Mouse (Mus musculus): ENCODE measurements at regions not wholly inside any gene's neighbourhood (a gene's known extent, or its start where the extent isn't known, plus 50 kb on each side); places are given as distances from the start of the nearest gene placed in this dataset.

DNA sequence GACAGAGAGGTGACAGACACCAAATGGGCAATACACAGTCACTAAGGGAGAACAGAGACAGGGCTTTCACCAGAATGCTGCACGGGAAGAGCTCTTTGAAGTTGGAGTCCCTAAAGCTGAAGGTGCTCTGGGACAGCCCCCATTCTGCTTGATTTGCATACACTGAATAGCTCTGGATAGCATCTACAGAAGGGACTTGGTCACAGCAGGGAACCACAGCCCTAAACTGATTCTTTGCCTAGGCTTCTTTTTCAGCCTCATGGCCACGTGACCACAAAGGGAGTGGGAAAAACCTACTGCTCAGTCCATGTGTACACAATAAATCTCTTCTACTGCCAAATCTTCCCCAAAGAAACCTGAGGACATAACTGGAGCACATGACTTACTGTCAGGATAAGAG, 221.3 kb downstream of the Opa1 start:
- DNase-seq: no peak

DNA sequence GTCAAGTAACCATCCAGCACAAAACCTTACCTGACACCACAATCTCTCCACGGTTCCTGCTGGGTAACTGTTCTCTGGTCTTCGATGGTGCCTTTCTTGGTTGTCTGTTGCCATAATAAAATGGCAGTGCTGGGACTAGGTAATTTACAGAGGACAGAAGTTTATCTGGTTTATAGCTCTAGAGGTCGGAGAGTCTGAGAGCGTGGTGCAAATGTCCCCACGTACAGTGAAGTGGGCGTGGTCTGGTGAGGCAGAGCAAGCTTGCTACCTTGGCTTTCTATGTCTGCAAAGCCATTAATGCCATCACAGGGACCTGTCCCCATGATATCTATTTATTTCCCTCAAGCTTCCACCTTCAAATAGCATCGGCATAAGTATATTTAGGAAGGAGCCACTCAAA, 223.0 kb downstream of the Opa1 start:
- DNase-seq: no peak

DNA sequence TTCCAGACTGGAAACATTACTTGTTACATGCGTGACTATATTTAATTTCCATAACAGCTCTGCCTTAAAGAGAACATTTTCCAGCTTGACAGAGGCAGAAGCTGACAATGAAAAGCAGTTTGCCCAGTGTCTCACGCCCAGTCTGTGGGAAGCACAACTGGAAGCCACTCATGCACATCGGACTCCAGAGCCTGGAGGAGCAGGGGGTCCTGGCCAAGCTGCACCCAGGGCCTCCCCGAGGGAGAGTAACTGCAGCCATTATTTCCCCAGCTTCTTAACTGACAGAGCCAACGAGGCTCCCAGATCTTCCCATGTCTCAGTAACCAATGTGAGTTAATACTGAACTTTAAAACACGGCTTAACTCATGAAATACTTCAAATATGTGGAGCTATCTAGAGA, 223.5 kb downstream of the Opa1 start:
- no peak for DNase-seq

DNA sequence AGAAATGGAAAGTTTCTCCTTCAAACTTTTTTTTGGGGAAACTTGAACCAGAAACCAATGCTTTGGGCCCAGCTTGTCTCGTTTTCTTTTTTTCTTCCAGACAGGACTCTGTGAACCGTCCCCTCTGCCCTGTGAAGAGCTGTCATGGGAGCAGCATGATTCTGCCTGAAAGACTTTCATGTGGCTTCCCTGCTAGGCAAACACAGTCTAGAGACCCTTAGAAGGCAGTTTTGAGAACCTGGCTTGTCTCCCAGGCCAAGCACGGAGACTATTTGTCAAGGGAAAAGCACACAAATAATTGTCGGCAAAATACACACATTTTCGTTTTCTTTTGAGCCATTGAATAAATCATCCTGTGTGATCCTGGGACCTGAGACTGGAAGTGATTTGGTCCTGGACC, 228.7 kb downstream of the Opa1 start:
- no peak for DNase-seq

- DNase-seq: no peak
These were observed 229.7 kb downstream of the Opa1 start for GRCm38 (mm10) chr16:29808851-29809250.

DNA sequence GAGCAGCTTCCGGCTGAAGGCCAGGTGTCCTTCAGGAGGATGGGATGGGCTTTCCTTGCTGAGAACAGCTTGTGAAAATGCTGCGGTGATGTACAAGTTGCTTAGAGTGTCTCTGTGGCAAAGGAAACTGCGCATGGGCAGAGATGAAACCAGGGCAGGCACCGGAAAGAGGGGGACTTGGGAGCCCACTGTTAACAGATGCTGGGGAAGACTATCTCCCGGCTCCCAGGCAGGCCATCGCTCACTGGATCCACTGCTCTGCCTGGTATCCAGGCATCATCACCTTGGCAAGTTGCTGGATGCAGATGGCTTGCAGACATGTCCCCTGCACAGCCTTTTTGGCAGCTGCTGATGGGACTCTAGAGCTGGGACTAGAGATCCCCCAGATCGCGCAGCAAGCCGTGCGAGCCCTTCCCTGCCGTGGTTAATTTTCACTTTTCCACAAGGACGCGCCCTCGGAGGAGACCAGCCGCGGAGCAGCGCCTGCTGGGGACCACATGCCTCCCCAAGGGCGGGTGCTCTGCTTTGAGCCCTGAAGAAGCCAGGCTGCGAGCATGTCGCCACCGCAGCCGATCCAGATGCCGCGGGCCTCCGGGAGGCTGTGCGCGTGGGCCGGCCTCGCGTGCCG, 234.4 kb downstream of the Opa1 start:
- no peak for DNase-seq

- DNase-seq: peak; percentile 93 to 95
These were observed 234.9 kb downstream of the Opa1 start for GRCm38 (mm10) chr16:29814039-29814438.

DNA sequence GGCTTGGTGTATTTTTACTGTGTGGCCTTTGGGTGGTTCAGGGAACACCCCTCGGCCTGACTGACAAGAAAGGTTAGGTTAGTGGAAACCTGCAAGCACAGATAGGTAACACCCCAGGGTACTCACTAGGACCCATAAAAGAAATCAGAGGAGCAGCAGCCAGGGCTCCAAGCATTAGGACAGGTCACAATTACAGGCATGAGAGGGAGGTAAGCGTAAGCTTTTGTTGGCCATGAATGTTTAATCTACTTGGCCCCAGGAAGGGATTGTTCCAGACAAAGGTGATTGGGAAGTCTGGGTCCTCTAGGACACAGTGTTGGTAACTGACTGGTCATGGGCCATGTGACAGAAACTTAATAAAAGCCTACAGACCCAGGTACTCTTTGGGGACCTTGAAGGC, 235.5 kb downstream of the Opa1 start:
- no peak for DNase-seq

GRCm38 (mm10) chr16:29815200-29815599, 236.1 kb downstream of the Opa1 start:
- no peak for DNase-seq

GRCm38 (mm10) chr16:29815632-29816337, 236.7 kb downstream of the Opa1 start:
- DNase-seq: no peak

GRCm38 (mm10) chr16:29816681-29817369, 237.7 kb downstream of the Opa1 start:
- DNase-seq: peak in 1 of 2 experiments; percentile 49

GRCm38 (mm10) chr16:29818807-29819440, 239.8 kb downstream of the Opa1 start:
- peak in 1 of 2 experiments; percentile 35 for DNase-seq

DNA sequence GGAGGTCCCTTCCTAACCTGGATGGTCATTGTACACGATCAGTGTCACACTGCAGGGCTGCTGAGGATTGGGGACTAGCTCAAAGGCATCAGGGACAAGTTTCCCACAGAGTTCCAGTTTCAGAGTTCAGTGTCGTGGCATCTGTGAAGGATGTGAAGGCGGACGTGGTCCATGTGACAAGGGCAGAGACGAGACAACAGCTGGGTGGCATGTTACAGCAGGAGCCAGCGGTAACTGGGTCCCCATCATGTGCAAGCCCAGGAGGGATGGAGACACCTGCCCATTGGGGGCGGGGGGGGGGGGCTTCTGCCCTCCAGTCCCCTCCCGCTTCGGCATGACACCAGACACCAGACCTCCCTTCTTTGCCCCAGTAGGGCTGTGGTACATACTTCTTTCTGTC, 241.6 kb downstream of the Opa1 start:
- DNase-seq: peak in 1 of 2 experiments; percentile 13

GRCm38 (mm10) chr16:29822110-29822509, 242.1 kb upstream of the Hes1 start:
- DNase-seq: no peak

DNA sequence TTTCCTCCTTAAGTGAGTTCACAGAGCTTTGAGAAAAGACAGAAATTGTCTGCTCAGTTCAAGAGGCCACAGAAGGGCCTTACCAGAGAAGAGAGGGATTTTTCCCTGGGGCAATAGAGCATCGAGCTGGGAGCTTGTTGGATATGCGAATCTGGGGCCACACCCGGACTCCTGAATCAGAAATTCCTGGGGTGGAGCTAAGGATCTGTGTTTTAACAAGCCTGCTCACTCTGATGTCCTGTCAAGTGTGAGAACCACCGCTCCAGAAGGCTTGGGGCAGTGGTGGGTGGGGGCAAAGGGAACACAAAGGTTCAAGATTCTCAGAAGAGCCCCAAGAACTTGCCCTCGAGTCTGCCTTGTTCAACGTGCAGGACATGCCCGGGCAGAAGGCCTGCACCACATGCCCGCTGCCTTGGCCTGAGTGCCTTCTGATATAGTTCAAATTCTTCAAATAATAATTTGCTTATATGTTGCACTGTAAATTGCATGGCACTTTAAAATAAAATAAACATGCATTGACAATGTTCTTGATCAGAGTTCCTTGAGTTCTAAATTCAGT, 241.3 kb upstream of the Hes1 start:
- no peak for DNase-seq

GRCm38 (mm10) chr16:29826927-29827326, 237.3 kb upstream of the Hes1 start:
- DNase-seq: no peak

- DNase-seq: no peak
These were observed 236.4 kb upstream of the Hes1 start for GRCm38 (mm10) chr16:29827776-29828175.

DNA sequence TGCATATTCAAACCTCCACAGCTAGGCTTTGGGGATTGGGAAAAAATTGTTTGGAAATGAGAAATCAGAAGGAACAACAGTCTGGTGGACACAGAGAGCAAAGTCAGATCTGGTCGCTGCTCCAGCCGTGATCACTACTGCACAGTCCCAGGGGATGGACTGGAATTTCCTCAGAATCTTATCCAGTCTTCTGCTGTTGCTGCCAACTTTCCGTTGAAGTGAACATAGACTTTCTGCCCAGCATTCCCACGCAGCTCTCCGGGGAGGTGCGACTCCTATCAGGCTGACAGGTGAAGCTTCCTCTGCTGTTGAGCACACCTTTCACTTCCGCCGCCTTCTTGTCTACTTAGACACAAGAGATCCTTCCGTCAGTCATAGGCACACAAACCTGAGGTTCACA, 234.7 kb upstream of the Hes1 start:
- DNase-seq: no peak

DNA sequence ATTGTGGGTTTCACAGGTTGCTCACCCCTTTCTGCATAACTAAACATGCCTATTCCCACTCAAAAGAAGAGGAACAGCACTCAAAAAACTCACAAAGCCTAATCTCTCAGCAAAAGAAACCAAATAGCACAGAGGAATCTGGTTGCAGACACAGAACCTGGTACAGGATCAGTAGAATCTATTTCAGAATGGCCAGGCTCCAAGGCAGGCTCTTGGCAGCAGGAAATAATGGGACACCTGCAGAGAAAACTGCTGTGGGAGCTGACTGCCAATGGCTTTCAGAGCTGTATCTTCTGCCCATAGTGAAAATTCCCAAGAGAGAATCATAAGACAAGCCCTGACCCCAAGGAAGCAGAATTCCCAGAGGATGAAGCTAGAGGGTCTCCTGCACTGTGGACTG, 234.1 kb upstream of the Hes1 start:
- DNase-seq: no peak

- DNase-seq: no peak
These were observed 230.9 kb upstream of the Hes1 start for GRCm38 (mm10) chr16:29833298-29833697.

- no peak for DNase-seq
These were observed 230.3 kb upstream of the Hes1 start for GRCm38 (mm10) chr16:29833875-29834274.

DNA sequence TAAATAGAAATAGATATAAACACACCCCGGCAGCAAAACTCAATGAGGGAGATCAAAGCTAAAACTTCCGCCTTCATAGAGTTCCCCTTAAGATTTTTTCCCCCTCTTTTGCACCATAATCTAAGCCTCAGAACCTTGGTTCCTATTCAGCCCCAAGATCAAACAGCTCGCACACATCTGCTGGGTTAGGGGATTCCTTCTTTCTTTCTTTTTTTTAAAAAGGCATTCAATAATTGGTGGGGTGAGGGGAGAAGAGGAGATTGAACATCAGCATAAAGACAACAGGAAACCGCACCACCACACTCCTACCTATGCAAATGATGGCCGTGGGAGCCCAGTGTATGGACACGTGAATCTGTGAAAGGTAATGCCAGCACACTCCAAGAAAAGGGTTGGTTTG, 229.5 kb upstream of the Hes1 start:
- DNase-seq: no peak

DNA sequence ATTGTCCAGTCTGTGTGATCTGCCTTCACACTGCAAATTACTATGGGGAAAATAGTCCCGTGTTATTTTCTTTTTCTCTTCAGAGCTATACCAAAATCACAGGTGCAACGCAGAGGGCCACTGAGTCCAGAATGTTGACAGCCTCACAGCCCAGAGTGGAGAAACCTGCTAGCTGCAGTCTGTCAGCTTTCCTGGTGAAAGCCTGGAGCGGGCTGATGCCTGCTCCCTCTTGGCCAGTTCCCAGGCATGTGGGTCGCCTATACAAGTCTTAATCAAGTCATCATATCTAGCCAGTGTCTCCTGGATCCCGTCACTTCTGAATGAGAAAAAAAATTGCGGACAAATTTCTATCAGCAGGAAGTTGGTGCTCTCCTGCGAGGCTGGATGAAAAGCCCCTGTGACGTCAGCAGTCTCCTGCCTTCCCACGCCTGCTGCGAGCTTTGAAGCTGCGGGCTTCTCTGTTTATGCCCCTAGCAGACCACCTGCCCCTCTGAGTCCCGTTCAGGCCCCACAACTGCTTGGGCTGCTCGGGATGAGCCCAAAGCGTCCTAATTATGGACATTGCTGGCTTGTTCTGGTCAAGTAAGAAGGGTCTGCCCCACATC, 227.1 kb upstream of the Hes1 start:
- peak in 1 of 2 experiments; percentile 23 for DNase-seq

All from lung, postnatal 4 days (tissue).